Mouse (Mus musculus) hindbrain, embryonic 12.5 days (tissue): ENCODE data around the gene Dbr1. TPM values are rescaled to one million over a fixed set of nuclear protein-coding genes. Genes with fewer than 3 reads are reported as not detected.

ENCODE experiments used
- ATAC-seq: fragments of 200-750 bp; cut with Nextera tagmentation; 2 replicates; pipeline ENCODE4 v1.8.0; 2017; ENCODE audit warnings: moderate TSS enrichment; ENCODE audit not compliant: low FRiP score
- H3K27ac ChIP-seq: fragments of 300-500 bp; sonication (generic); 2 replicates; pipeline ENCODE4 v1.5.1; 2016; ENCODE audit warnings: mild to moderate bottlenecking
- H3K27me3 ChIP-seq: fragments of 300-500 bp; sonication (generic); 2 replicates; pipeline ENCODE4 v1.6.1; 2016; ENCODE audit warnings: mild to moderate bottlenecking
- H3K36me3 ChIP-seq: fragments of 300-500 bp; sonication (generic); 2 replicates; pipeline ENCODE4 v1.6.1; 2016; ENCODE audit warnings: mild to moderate bottlenecking
- H3K4me1 ChIP-seq: fragments of 300-500 bp; sonication (generic); 2 replicates; pipeline ENCODE4 v1.6.1; 2016
- H3K4me2 ChIP-seq: fragments of 300-500 bp; sonication (generic); replicated peaks from 2 replicates; pipeline ENCODE4 v1.6.1; 2016; ENCODE audit warnings: mild to moderate bottlenecking
- H3K4me3 ChIP-seq: fragments of 300-500 bp; sonication (generic); 2 replicates; pipeline ENCODE4 v1.5.1; 2016; ENCODE audit warnings: mild to moderate bottlenecking
- H3K9ac ChIP-seq: fragments of 300-500 bp; sonication (generic); 2 replicates; pipeline ENCODE4 v1.6.1; 2016; ENCODE audit warnings: mild to moderate bottlenecking, moderate library complexity
- H3K9me3 ChIP-seq: fragments of 300-500 bp; sonication (generic); replicated peaks from 2 replicates; pipeline ENCODE4 v1.6.1; 2016; ENCODE audit warnings: mild to moderate bottlenecking
- WGBS: fragments of 180-500 bp; shearing (Covaris S2); methylation state at CpG from one replicate; pipeline ENCODE4 v1.1.7; 2016; 5-methylcytosine and 5-hydroxymethylcytosine counted together
- polyA plus RNA-seq: library from polyadenylated mRNA; unstranded; fragments of >200 nt; fragmentation: Nextera tagmentation; extraction: Ambion mirVana; gene quantifications from 2 replicates; pipeline ENCODE4 v1.2.1, GENCODE M21; 2016

Gene Dbr1
- polyA plus RNA-seq, 1 experiment from 2014 or later, result 28.7 TPM

- Histone ChIP-seq H3K4me3 (no peak overlapping the region), H3K9me3 (no peaks in the 10 kb centered on the region), H3K4me2 (no peak overlapping the region), H3K27me3 (no peaks in the 10 kb centered on the region), H3K36me3 (no peaks in the 10 kb centered on the region), H3K27ac (no peak overlapping the region), H3K9ac (no peak overlapping the region), H3K4me1 (peaks cover 5% of the 10 kb centered on the region)
- no peak for ATAC-seq
- WGBS, result 83% methylated on average over 6 of the region's 6 CpGs
Observed at GRCm38 (mm10) chr9:99624117-99624516, 48.5 kb downstream of the Dbr1 start.

- Histone ChIP-seq H3K9ac (no peak overlapping the region), H3K27me3 (no peaks in the 10 kb centered on the region), H3K27ac (no peak overlapping the region), H3K36me3 (no peaks in the 10 kb centered on the region), H3K9me3 (no peaks in the 10 kb centered on the region), H3K4me3 (no peak overlapping the region), H3K4me1 (peaks cover 33% of the 10 kb centered on the region), H3K4me2 (peak overlapping the region; percentile 78)
- no peak for ATAC-seq
- 65% methylated on average over 4 of the region's 4 CpGs for WGBS
Observed at GRCm38 (mm10) chr9:99628581-99628980, 53.0 kb downstream of the Dbr1 start.

GRCm38 (mm10) chr9:99629281-99630011 lies 53.8 kb downstream of the Dbr1 start, which contains the start of gene Dzip1l:
Gene Dzip1l, plus strand, starts transcription at chr9:99629496.
- Histone ChIP-seq H3K4me2 (peak within 1 kb of the TSS; percentile 78), H3K36me3 (no peaks in the 10 kb centered on the region), H3K9me3 (no peaks in the 10 kb centered on the region), H3K27ac (peak within 1 kb of the TSS; percentile 70), H3K4me3 (peak within 1 kb of the TSS; percentile 52), H3K27me3 (no peaks in the 10 kb centered on the region), H3K4me1 (peaks cover 33% of the 10 kb centered on the region), H3K9ac (peak within 1 kb of the TSS; percentile 66)
- under 1% methylated on average over 44 of the region's 44 CpGs for WGBS
- ATAC-seq, result peak; percentile 93

GRCm38 (mm10) chr9:99630071-99630470 lies 54.5 kb downstream of the Dbr1 start:
- H3K27me3 ChIP-seq, result no peaks in the 10 kb centered on the region
- H3K9ac ChIP-seq, result peak overlapping the region; percentile 66
- peak overlapping the region; percentile 70 for H3K27ac ChIP-seq
- H3K4me3 ChIP-seq, result peak overlapping the region; percentile 52
- WGBS, result under 1% methylated on average over 11 of the region's 11 CpGs
- H3K9me3 ChIP-seq, result no peaks in the 10 kb centered on the region
- ATAC-seq, result peak; percentile 23; the same call in 1 of the 2 replicates
- peaks cover 33% of the 10 kb centered on the region for H3K4me1 ChIP-seq
- H3K4me2 ChIP-seq, result peak overlapping the region; percentile 78
- H3K36me3 ChIP-seq, result no peaks in the 10 kb centered on the region

GRCm38 (mm10) chr9:99630528-99631125 lies 55.0 kb downstream of the Dbr1 start:
- ATAC-seq, result no peak
- peak overlapping the region; percentile 78 for H3K4me2 ChIP-seq
- peak overlapping the region; percentile 70; the same call in 1 of the 2 replicates for H3K27ac ChIP-seq
- H3K4me1 ChIP-seq, result peaks cover 33% of the 10 kb centered on the region
- peak overlapping the region; percentile 52 for H3K4me3 ChIP-seq
- peak overlapping the region; percentile 66 for H3K9ac ChIP-seq
- H3K9me3 ChIP-seq, result no peaks in the 10 kb centered on the region
- no peaks in the 10 kb centered on the region for H3K27me3 ChIP-seq
- no peaks in the 10 kb centered on the region; the same call in 1 of the 2 replicates for H3K36me3 ChIP-seq
- 45% methylated on average over 9 of the region's 9 CpGs for WGBS

GRCm38 (mm10) chr9:99631781-99632180 lies 56.2 kb downstream of the Dbr1 start:
- Histone ChIP-seq H3K27ac (peak overlapping the region; percentile 52), H3K4me3 (no peak overlapping the region), H3K9me3 (no peaks in the 10 kb centered on the region), H3K4me2 (peak overlapping the region; percentile 78), H3K4me1 (peaks cover 33% of the 10 kb centered on the region), H3K36me3 (no peaks in the 10 kb centered on the region; the same call in 1 of the 2 replicates), H3K27me3 (no peaks in the 10 kb centered on the region), H3K9ac (no peak overlapping the region)
- no peak for ATAC-seq
- 26% methylated on average over 2 of the region's 2 CpGs for WGBS

- no peaks in the 10 kb centered on the region for H3K27me3 ChIP-seq
- no peak for ATAC-seq
- peak overlapping the region; percentile 52; the same call in 1 of the 2 replicates for H3K27ac ChIP-seq
- no peak overlapping the region for H3K4me3 ChIP-seq
- peaks cover 2% of the 10 kb centered on the region for H3K36me3 ChIP-seq
- 32% methylated on average over 8 of the region's 8 CpGs for WGBS
- H3K9ac ChIP-seq, result no peak overlapping the region
- H3K4me2 ChIP-seq, result peak overlapping the region; percentile 78
- H3K4me1 ChIP-seq, result peaks cover 33% of the 10 kb centered on the region
- H3K9me3 ChIP-seq, result no peaks in the 10 kb centered on the region
Observed at GRCm38 (mm10) chr9:99632264-99632663, 56.7 kb downstream of the Dbr1 start.

Other genes starting within 250 kb of the Dbr1 start
- 0.27 and 0.52 TPM in 2 replicates for gene Esyt3, start 217.2 kb upstream of the Dbr1 start, polyA plus RNA-seq
- 28.1 and 36.2 TPM in 2 replicates for gene Mras, start 138.4 kb upstream of the Dbr1 start, polyA plus RNA-seq
- 0.83 and 1.4 TPM in 2 replicates for gene Nme9, start 124.3 kb upstream of the Dbr1 start, polyA plus RNA-seq
- gene Armc8, start 6.9 kb upstream of the Dbr1 start, polyA plus RNA-seq, result 40.7 and 42.6 TPM in 2 replicates
- not detected in 2 replicates for gene A4gnt, start 36.7 kb downstream of the Dbr1 start, polyA plus RNA-seq
- gene Dzip1l, start 53.7 kb downstream of the Dbr1 start, polyA plus RNA-seq, result 16.9 and 18.6 TPM in 2 replicates
- gene Cldn18, start 141.5 kb downstream of the Dbr1 start, polyA plus RNA-seq, result not detected in 2 replicates